Comparison of ENCODE assay signal across 9 mouse cellular contexts in the genomic region with DNA sequence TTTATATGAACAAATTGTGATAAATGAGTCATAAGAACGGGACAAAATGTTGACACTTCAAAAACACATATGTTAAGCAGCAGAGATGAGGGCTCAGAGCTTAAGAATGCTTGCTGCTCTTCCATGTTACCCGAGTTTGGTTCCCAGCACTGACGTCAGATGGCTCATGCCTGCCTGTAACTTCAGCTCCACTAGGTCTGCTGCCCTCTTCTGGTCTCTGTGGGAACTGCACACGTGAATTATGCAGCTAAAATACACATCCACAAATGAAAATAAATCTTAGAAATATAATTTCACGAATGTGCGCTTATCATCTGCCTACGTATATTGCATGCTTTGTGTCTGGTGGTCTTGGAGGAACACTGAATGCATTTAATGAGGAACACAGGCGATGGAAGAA.
DNase-seq lines count a peak whose midpoint lies in the region; ATAC-seq lines count a peak whose summit lies in the region.
"Had no signal": no experiment of that assay in that cellular context is flagged by ENCODE, and none has a peak within 500 bp of the region (broad histone marks: within the 10 kb centered on the region; RNA-seq: fewer than 3 reads in every experiment).

No protein-coding gene starts in this region.

- DNase-seq in heart, adult 11 months, result peak; percentile 39
- no peak for DNase-seq in heart, adult 9 months (ENCODE audit: low spot score in 2 of 2)
- DNase-seq in right cerebral cortex, postnatal 14 days, result peak; percentile 5
- DNase-seq in right cerebral cortex, postnatal 10 days (ENCODE audit: low spot score in 2 of 2), result no peak
- peak; percentile 9 for DNase-seq in embryo, embryonic 10 days (ENCODE audit: low spot score)
- peak; percentile 33 for DNase-seq in mesoderm, embryonic 11.5 days (ENCODE audit: low read depth, low spot score)
- DNase-seq in heart, embryonic 10.5 days (ENCODE audit: low spot score), result no peak
- DNase-seq: gastrocnemius, postnatal 25 days had no signal

- H3K27me3 ChIP-seq in heart, embryonic 10.5 days (ENCODE audit: insufficient read depth, poor library complexity, severe bottlenecking), result no peaks in the 10 kb centered on the region

- H3K9me3 ChIP-seq in heart, embryonic 10.5 days, result no peaks in the 10 kb centered on the region

- H3K27ac ChIP-seq in heart, embryonic 10.5 days, result no peak overlapping the region

- no peak overlapping the region for H3K4me3 ChIP-seq in heart, embryonic 10.5 days

- no peak for ATAC-seq in frontal cortex, adult (ENCODE audit: low TSS enrichment)

- 63% methylated on average over 8 of the region's 8 CpGs for WGBS in heart, embryonic 10.5 days

- no peaks in the 10 kb centered on the region for H3K4me1 ChIP-seq in heart, embryonic 10.5 days

- H3K36me3 ChIP-seq in heart, embryonic 10.5 days, result no peaks in the 10 kb centered on the region

Comparison
In these comparisons a context has a peak if more than half of its experiments do, and no peak if none do; other contexts are left out.
1. DNase-seq: peak in heart, adult 11 months (single experiment), right cerebral cortex, postnatal 14 days (single experiment), embryo, embryonic 10 days (single experiment) and mesoderm, embryonic 11.5 days (single experiment); none in heart, adult 9 months (0 of 2), right cerebral cortex, postnatal 10 days (0 of 2) and heart, embryonic 10.5 days (single experiment).